Mouse (Mus musculus): Measurements from ENCODE around the gene Mterf1a. TPM values are rescaled to one million over a fixed set of nuclear protein-coding genes. Genes with fewer than 3 reads are reported as not detected.
A peak's percentile ranks its signal among the peaks of the same experiment; 100 is the strongest.
"Not testable (repeated sequence)": the region's sequence is repeated elsewhere in the genome, so short reads cannot be mapped to it uniquely, and the experiment has no call there.

The Mterf1a gene
- polyA plus RNA-seq, 1 experiment from 2014 or later = 9.0 TPM

DNA sequence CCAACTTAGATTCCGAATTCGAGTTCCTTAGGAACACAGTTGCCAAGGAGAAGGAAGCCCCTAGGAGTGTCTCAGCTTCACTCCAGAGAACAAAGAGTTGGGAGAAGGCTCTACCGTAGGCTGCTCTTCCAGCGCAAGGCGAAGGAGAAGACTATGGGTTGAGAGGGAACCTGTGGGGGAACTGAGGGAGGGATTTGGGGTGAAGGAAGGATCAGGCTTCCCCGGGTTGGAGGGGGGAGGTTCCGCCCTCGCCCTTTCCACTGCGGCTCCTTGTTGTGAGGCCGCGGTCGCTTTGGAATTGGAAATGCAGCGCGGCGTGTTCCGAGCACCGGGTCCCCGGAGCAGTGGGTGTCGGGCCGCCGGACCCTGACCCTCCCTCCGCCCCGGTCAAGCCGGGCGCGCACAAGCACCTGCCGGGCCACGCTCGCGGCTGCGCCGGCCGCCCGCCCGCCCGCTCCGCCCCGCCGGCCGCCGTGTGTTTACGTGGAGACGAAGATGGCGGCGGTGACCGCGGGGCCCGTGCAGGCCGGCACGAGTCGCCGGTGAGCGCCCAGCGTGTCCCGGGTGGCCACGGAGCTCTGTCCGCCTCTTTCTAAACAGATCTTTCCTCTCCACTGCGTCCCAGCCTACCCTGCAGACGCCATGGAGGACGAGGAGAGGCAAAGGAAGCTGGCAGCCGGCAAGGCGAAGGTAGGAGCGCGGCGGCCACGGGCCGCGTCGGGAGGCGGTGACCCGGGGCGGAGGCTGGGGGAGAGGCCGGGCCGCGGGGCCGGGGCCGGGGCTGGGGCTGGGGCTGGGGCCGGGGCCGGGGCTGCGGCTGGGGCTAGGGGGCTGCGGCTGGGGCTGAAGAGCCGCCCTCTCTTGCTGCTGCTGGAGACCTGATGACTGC, 34.3 kb upstream of the Mterf1a start, which contains the start of gene Akap9:
Gene Akap9 (plus strand): TSS at position 254 of the 889 bp plus-strand sequence.
- H3K36me3 ChIP-seq = no peaks in the 10 kb centered on the region
- under 1% methylated on average over 72 of the region's 82 CpGs for WGBS
- ATAC-seq (ENCODE audit: insufficient number of reproducible peaks, insufficient read depth, low FRiP score, low TSS enrichment) = peak; percentile 83
- no peaks in the 10 kb centered on the region for H3K27me3 ChIP-seq
- H3K27ac ChIP-seq = peak within 1 kb of the TSS; percentile 92
- peak within 1 kb of the TSS; percentile 91 for H3K4me3 ChIP-seq
- H3K4me1 ChIP-seq = peaks cover 12% of the 10 kb centered on the region
- H3K9ac ChIP-seq = peak within 1 kb of the TSS; percentile 95
- peak within 1 kb of the TSS; percentile 73 for H3K4me2 ChIP-seq (replicated peaks)
- H3K9me3 ChIP-seq = no peaks in the 10 kb centered on the region

DNA sequence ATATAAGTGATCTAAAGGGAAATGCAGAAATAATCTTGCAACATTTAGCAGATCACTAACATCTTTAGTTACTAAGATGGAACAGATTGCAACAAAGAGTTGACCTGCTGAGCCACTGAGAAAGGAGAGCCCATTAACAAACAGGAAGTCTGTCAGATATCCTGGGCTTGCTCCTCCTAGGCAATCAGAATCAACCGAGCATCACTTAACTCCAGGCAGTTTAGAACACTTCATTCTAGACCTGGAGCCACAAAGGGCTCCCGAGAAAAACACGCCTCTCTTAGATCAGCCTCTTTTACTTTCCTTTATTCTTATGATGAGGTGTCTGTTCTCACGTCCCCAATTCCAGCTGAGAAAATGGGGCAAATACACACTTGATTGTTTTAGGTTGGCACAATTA, 32.9 kb upstream of the Mterf1a start:
- H3K27me3 ChIP-seq = no peaks in the 10 kb centered on the region
- peaks cover 12% of the 10 kb centered on the region for H3K4me1 ChIP-seq
- H3K4me3 ChIP-seq = no peak overlapping the region
- 41% methylated on average over 4 of the region's 4 CpGs for WGBS
- H3K36me3 ChIP-seq = no peaks in the 10 kb centered on the region
- no peak overlapping the region for H3K27ac ChIP-seq
- no peaks in the 10 kb centered on the region for H3K9me3 ChIP-seq
- no peak overlapping the region for H3K4me2 ChIP-seq (replicated peaks)
- ATAC-seq (ENCODE audit: insufficient number of reproducible peaks, insufficient read depth, low FRiP score, low TSS enrichment) = no peak
- no peak overlapping the region for H3K9ac ChIP-seq

DNA sequence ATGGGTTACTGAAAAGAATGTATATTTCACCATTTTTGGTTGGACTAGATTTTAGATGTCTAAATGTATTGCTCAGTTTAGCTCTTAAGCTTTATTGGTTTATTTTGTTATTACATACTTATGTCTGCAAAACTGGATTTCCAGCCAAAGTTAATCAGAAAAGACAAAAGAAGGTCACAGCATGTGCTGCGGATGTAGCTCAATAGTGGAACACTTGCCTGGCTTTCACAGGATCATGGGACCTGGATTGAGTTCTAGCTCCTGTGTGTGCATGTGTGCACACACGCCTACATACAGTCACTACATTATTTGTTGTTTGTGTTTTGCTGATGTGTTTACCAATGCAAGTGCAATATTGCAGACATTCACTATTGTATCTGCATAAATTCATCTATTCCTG, 28.6 kb upstream of the Mterf1a start:
- no peaks in the 10 kb centered on the region for H3K36me3 ChIP-seq
- no peak overlapping the region for H3K4me3 ChIP-seq
- no peaks in the 10 kb centered on the region for H3K27me3 ChIP-seq
- WGBS = 93% methylated on average over 2 of the region's 2 CpGs
- no peak for ATAC-seq (ENCODE audit: insufficient number of reproducible peaks, insufficient read depth, low FRiP score, low TSS enrichment)
- H3K4me2 ChIP-seq (replicated peaks) = no peak overlapping the region
- no peaks in the 10 kb centered on the region for H3K4me1 ChIP-seq
- no peak overlapping the region for H3K27ac ChIP-seq
- H3K9me3 ChIP-seq = no peaks in the 10 kb centered on the region
- H3K9ac ChIP-seq = no peak overlapping the region

DNA sequence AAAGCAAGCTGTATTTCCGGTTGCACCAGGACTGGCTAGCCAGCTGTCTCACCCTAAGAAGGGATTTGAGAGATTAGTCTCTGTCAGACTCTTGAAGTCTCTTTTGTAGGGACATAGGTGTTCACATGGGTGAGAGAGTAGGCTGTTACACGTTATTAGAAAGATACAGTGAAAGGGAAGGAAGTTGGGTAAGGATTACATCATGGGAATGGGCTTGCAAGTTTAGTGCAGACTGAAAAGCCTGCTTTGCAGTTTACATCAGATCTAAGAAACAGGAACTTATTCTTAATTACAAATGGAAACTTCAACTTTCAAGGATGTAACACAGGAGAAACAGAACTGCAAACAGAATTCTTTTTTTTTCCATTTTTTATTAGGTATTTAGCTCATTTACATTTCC, 11.7 kb upstream of the Mterf1a start:
- WGBS = 67% methylated on average over 2 of the region's 2 CpGs
- no peaks in the 10 kb centered on the region for H3K4me1 ChIP-seq

DNA sequence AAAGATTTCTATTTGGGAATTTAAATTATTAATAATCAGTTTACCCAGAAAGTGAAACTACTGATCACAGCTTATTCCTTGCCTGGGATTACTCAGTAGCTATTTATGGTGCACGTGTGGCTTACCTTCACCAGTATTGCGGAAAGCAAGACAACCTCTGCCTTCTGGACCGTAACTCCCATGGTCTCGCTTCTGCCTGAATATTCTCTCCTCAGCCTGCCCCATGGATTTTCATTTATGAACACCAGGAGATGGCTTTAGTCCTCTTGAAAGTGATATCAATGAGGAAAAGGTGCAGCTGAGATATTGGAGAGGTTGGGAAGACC, 524 bp upstream of the Mterf1a start:
- not testable (repeated sequence) for ATAC-seq (ENCODE audit: insufficient number of reproducible peaks, insufficient read depth, low FRiP score, low TSS enrichment); H3K9me3 ChIP-seq; H3K27me3 ChIP-seq; H3K27ac ChIP-seq; H3K4me1 ChIP-seq; H3K36me3 ChIP-seq; H3K4me3 ChIP-seq; H3K4me2 ChIP-seq (replicated peaks); H3K9ac ChIP-seq
- WGBS = 95% methylated on average over 4 of the region's 4 CpGs

More for the DNA sequence above, 11.7 kb upstream of the Mterf1a start:
- no peaks in the 10 kb centered on the region for H3K9me3 ChIP-seq
- no peak overlapping the region for H3K9ac ChIP-seq
- ATAC-seq (ENCODE audit: insufficient number of reproducible peaks, insufficient read depth, low FRiP score, low TSS enrichment) = no peak
- no peak overlapping the region for H3K27ac ChIP-seq
- H3K36me3 ChIP-seq = no peaks in the 10 kb centered on the region
- no peaks in the 10 kb centered on the region for H3K27me3 ChIP-seq
- H3K4me2 ChIP-seq (replicated peaks) = no peak overlapping the region
- H3K4me3 ChIP-seq = no peak overlapping the region

DNA sequence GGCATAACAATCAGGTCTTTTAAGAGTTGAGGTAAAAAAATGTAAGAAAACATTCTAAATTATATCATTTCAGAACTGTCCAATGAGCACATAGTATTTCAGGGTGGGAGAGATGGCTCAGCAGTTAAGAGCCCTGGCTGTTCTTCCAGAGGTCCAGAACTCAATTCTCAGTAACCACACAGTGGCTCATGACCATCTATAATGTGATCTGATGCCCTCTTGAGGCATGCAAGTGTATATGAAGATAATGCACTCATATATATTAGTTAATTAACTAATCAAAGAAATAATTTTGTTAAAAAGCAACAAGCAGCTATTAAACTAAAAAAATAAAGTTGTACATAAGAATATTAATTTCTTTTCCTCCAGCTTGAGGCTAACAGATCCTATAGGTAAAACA, 4.5 kb downstream of the Mterf1a start:
- Histone ChIP-seq H3K4me2 (replicated peaks) (no peak overlapping the region), H3K27ac (no peak overlapping the region), H3K4me3 (no peak overlapping the region), H3K4me1 (peaks cover 2% of the 10 kb centered on the region; the same call in 1 of the 2 replicates), H3K36me3 (no peaks in the 10 kb centered on the region), H3K9me3 (no peaks in the 10 kb centered on the region), H3K27me3 (no peaks in the 10 kb centered on the region), H3K9ac (no peak overlapping the region)
- ATAC-seq (ENCODE audit: insufficient number of reproducible peaks, insufficient read depth, low FRiP score, low TSS enrichment) = no peak

DNA sequence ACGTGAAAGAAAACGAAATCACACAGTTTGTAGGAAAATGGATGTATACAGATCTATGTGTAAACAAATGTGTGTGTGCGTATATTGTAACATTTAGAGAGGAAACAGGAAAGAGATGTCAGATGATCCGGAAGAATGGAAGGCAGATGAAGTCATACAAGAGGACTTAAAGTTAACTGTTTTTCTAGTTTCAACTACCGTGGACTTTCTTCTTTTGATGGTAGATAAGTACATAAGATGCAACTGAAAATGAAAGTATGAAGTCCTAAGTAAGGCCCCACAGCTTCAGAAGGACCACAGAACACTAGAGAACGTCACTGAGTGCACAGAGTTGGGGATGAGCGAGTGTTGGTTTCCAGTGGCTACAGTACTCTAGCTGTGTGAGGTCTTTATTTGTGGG, 6.9 kb downstream of the Mterf1a start:
- not testable (repeated sequence) for H3K9ac ChIP-seq; H3K4me1 ChIP-seq; H3K4me3 ChIP-seq; ATAC-seq (ENCODE audit: insufficient number of reproducible peaks, insufficient read depth, low FRiP score, low TSS enrichment); H3K27me3 ChIP-seq; H3K36me3 ChIP-seq; H3K4me2 ChIP-seq (replicated peaks); H3K9me3 ChIP-seq; H3K27ac ChIP-seq
- WGBS = 83% methylated on average over 7 of the region's 7 CpGs

DNA sequence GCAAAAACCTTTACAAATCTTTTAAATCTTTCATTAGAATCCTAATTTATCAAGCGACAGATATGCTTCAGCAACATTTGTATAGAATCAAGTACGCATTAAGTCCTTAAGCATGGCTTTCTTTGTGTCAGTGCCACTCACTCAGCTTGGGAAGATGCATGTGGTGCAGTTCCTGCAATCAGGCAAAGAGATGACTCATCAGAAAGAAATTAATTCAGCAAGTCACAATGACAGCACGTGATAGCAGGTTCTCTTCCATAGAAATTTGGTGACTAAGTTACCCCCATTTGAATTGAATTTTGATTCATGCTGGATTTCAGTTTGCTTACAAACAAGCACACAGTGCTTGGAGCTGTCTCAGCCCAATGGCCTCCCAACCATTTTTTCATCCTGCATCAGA, 20.2 kb downstream of the Mterf1a start:
- H3K36me3 ChIP-seq = no peaks in the 10 kb centered on the region
- H3K27ac ChIP-seq = no peak overlapping the region
- no peaks in the 10 kb centered on the region for H3K9me3 ChIP-seq
- H3K9ac ChIP-seq = no peak overlapping the region
- 83% methylated on average over 3 of the region's 3 CpGs for WGBS
- H3K4me3 ChIP-seq = no peak overlapping the region
- H3K4me2 ChIP-seq (replicated peaks) = no peak overlapping the region
- no peak for ATAC-seq (ENCODE audit: insufficient number of reproducible peaks, insufficient read depth, low FRiP score, low TSS enrichment)
- H3K4me1 ChIP-seq = no peaks in the 10 kb centered on the region
- no peaks in the 10 kb centered on the region for H3K27me3 ChIP-seq

DNA sequence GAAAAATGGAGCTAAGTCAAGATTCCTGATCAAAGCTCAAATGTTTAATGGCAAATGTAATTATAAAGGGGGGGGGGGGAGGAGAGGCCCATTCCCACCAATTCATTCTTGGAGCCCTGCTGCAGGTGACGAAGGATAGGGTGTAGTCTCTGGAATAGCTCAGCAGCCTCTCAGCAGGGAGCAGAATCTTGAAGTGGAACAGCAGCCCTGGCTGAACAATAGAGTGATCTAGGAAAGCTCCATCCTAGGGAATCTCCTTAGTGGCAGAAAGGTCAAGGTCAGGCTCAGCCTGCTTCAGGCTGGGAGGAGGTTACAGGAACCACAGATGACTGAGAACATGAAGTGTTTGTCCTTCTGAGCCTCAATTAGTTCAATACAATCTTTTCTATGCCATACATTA, 21.4 kb downstream of the Mterf1a start:
- H3K27ac ChIP-seq = no peak overlapping the region
- no peak for ATAC-seq (ENCODE audit: insufficient number of reproducible peaks, insufficient read depth, low FRiP score, low TSS enrichment)
- H3K9ac ChIP-seq = no peak overlapping the region
- H3K4me1 ChIP-seq = no peaks in the 10 kb centered on the region
- H3K27me3 ChIP-seq = no peaks in the 10 kb centered on the region
- WGBS = 52% methylated on average over 1 of the region's 1 CpGs
- no peaks in the 10 kb centered on the region for H3K9me3 ChIP-seq
- H3K36me3 ChIP-seq = no peaks in the 10 kb centered on the region
- H3K4me2 ChIP-seq (replicated peaks) = no peak overlapping the region
- H3K4me3 ChIP-seq = no peak overlapping the region

DNA sequence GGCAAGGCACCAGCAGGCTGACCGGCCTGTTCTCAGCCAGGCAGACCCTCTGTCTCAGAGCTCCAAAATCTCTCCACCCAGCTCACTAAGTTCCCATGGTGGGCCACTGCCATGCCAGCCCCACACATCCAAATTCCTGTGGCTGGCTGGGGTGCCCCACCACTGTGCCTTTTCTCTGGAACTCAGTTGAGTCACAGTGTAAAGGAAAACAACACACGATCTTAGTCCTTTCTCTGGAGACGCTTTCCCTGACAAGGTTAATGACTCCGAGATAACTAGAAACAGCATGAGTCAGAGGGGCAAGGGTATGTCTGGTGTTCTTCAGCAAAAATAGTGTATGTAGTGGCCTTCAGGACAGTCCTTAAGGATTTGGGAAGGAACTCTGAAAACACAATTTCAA, 23.6 kb downstream of the Mterf1a start:
- Histone ChIP-seq H3K27me3 (no peaks in the 10 kb centered on the region), H3K4me2 (replicated peaks) (no peak overlapping the region), H3K9ac (no peak overlapping the region), H3K36me3 (no peaks in the 10 kb centered on the region), H3K4me1 (no peaks in the 10 kb centered on the region), H3K27ac (no peak overlapping the region), H3K4me3 (no peak overlapping the region), H3K9me3 (no peaks in the 10 kb centered on the region)
- no peak for ATAC-seq (ENCODE audit: insufficient number of reproducible peaks, insufficient read depth, low FRiP score, low TSS enrichment)
- WGBS = 50% methylated on average over 4 of the region's 4 CpGs

DNA sequence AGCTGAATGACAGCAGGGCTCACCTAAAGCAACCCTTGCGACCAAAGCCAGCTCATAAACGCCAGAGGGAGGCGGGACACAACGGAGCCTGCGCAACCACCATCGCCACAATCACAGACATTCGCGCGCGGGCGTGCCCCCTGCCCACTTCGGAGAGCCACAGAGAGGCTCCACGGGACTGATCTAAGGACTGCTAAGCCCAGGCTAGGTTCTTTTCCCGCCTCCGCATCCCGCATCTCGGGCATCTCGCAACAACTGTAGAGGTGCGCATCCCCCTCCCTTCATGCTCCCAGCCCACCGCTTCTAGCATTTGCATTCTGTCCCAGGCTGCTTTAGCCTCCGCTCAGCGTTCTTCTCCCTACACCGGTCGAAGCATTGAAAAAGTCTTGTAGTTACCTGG, 48.7 kb downstream of the Mterf1a start, which contains the start of gene Lrrd1:
Gene Lrrd1 (plus strand): TSS at position 148 of the 400 bp plus-strand sequence.
- H3K9me3 ChIP-seq = no peaks in the 10 kb centered on the region
- H3K4me1 ChIP-seq = peaks cover 4% of the 10 kb centered on the region; the same call in 1 of the 2 replicates
- H3K4me2 ChIP-seq (replicated peaks) = peak within 1 kb of the TSS; percentile 77
- H3K36me3 ChIP-seq = 0 out of 2 replicates have a peak, but pooled peaks cover 5% of the 10 kb centered on the region
- H3K4me3 ChIP-seq = peak within 1 kb of the TSS; percentile 41
- H3K9ac ChIP-seq = peak within 1 kb of the TSS; percentile 21
- no peaks in the 10 kb centered on the region for H3K27me3 ChIP-seq
- ATAC-seq (ENCODE audit: insufficient number of reproducible peaks, insufficient read depth, low FRiP score, low TSS enrichment) = peak; percentile 28; the same call in 1 of the 2 replicates
- no peak within 1 kb of the TSS for H3K27ac ChIP-seq
- 5% methylated on average over 24 of the region's 24 CpGs for WGBS
